Mouse (Mus musculus) cerebellum, postnatal 10 days (tissue): Measurements from ENCODE around the gene Catip.
"Not testable (repeated sequence)": the region's sequence is repeated elsewhere in the genome, so short reads cannot be mapped to it uniquely, and the experiment has no call there.

Source experiments
- DNase-seq, 2 experiments: peaks; one replicate each; pipeline ENCODE4 v3.0.0; 2021; ENCODE audit warnings: mixed read lengths in 2 of 2

The Catip gene

DNA sequence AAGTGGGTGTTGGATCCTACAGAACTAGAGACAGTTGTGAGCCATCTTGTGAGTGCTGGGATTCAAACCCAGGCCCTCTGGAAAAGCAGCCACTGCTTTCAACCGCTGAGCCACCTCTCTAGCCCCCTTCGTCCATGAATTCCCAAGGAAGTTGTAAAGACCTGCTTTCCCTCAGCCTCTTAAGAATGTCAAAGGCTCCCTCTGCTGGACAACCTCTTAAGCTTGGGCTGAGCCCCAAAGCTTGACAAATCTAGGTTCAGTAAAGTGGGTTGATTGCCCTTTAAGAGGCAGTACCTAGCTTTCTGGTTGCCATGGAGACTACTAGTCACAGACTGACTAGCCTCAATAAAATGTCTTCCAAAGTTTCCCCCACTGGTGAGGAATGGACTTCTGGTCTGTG lies at the start of gene Catip:
Gene Catip (plus strand): TSS at position 297 of the 400 bp plus-strand sequence.
- DNase-seq = peak; percentile 88 to 93

GRCm38 (mm10) chr1:74313049-74313692 lies 48.7 kb upstream of the Catip start:
- peak; percentile 84 to 88 for DNase-seq

GRCm38 (mm10) chr1:74314796-74315195 lies 47.1 kb upstream of the Catip start:
- DNase-seq = no peak

DNA sequence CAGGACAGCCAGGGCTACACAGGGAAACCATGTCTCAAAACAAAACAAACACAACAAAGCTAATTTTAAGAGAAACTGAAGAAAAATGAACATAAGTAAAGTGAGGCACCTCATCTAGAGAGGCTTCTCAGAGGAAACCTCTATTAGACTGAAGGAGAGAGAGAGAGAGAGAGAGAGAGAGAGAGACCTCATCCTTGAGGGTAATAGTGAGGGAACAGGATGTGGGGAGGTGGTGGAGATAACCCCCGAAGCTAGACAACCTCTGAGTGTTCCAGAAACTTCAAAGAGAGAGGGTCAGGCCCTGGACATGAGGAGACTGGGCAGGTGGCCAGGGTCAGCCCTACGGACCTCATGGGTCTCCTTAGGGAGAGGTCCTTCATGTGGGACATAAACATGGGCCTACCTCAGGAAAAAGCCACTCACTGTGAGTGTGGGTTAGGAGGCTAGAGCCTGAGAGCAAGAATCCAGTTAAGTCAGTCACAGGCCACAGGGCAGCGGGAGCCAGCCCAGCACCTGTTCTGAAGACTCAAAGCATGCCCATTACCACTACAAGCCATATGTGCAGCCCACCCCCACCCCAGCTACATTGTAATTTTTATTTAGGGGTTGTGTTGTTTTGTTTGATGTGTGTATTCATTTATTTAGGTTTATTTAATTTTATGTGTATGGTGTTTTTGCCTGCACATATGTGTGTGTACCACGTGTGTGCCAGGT lies 45.6 kb upstream of the Catip start:
- DNase-seq = no peak

- DNase-seq = no peak
Observed at GRCm38 (mm10) chr1:74318711-74319110, 43.2 kb upstream of the Catip start.

DNA sequence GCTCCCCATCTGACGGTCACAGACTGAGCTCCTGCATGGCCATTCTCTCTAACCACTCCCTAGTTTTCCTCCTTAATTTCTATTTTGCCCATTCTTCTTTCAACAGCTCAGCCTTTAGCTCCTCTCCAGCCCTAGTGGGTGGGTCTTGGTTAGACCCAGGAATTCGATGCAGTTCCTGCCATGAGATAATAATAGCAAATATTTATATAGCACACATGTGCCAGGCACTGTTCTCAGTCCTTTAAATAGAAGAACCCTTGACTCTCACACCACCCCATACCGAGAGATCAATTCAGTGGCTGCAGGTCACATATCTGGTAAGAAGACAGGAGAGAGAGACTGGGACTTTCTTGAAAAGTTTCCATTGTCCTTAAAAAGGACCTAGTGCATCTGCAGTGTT lies 40.5 kb upstream of the Catip start:
- DNase-seq = no peak

GRCm38 (mm10) chr1:74326916-74327315 lies 35.0 kb upstream of the Catip start:
- not testable (repeated sequence) for DNase-seq

DNA sequence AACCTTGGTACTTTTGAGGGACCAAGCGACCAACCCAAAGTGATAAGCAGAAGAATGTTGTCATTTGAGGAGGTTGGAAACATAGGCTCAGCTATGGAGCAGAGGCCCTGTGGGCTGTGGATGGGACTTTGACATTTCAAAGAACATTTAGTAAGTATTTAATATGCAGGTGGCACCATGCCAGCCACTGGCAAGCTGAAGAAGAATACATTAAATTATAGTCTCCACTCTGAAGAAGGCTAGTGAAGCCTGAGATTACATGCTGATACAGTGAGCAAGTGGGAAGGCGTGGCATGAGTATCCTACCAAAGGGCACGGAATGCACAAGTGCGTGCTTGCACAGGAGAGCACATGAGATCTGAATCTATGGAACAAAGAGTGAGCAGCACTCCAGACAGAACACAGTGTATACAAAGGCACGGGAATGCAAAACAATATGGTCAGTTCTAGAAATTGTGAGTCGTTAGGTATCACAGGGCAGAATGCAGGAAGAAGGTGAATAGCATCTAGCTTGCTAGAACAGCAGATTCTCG lies 31.9 kb upstream of the Catip start:
- DNase-seq = no peak

- no peak for DNase-seq
Observed at GRCm38 (mm10) chr1:74331046-74331681, 30.7 kb upstream of the Catip start.

- peak; percentile 98 for DNase-seq
Observed at GRCm38 (mm10) chr1:74332241-74332763, 29.6 kb upstream of the Catip start.

DNA sequence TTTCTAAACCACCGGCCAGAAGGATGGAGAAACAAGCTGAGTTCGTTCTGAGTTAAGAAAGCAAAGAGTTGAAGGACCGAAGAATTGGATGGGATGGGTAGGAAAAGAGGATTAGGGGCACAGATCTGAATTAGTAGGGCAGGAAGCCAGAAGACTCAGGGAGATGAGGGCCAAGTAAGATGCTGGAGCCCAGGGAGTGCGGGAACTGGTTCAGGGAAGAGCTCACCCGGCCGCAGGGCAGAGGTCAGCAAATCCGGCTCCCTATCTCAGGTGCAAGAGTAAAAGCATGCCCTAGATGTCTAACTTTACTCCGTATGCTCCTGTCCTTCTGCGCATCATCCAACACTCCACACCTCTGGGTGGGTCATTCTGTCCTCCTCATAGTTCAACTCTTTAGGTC lies 29.0 kb upstream of the Catip start:
- no peak for DNase-seq

- DNase-seq = no peak
Observed at GRCm38 (mm10) chr1:74334607-74335006, 27.3 kb upstream of the Catip start.

- DNase-seq = no peak
Observed at GRCm38 (mm10) chr1:74335033-74335432, 26.9 kb upstream of the Catip start.

- peak; percentile 43 to 49 for DNase-seq
Observed at GRCm38 (mm10) chr1:74335436-74336170, 26.3 kb upstream of the Catip start.

DNA sequence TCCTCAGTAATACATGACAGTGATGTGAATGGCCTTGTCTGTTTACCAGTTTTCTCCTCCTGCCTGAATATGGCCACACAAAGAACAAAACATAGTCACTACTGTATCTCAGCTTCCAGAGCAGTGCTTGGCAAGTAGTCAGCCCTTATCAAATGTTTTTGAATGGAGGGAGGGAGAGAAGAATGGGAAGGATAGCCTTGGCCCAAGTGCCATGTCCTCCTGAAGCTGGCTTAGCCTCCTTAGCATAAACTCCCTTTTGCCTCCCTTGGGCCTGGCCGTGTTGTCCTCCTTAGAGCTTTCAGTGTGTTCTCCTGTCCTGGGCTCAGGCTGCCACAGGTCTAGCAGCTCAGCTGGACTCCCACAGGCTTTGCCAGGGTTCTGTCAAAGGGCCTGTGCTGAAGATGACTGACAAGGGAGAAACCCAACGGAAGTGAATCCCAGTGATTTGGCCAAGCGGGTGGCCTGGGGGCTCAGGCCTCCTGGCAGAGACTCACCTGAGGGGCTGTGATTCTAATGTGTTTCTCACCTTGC lies 24.6 kb upstream of the Catip start:
- DNase-seq = peak; percentile 52 to 58

- DNase-seq = no peak
Observed at GRCm38 (mm10) chr1:74338013-74338412, 23.9 kb upstream of the Catip start.

- DNase-seq = no peak
Observed at GRCm38 (mm10) chr1:74338626-74339025, 23.3 kb upstream of the Catip start.

- no peak for DNase-seq
Observed at GRCm38 (mm10) chr1:74339917-74340316, 22.0 kb upstream of the Catip start.

DNA sequence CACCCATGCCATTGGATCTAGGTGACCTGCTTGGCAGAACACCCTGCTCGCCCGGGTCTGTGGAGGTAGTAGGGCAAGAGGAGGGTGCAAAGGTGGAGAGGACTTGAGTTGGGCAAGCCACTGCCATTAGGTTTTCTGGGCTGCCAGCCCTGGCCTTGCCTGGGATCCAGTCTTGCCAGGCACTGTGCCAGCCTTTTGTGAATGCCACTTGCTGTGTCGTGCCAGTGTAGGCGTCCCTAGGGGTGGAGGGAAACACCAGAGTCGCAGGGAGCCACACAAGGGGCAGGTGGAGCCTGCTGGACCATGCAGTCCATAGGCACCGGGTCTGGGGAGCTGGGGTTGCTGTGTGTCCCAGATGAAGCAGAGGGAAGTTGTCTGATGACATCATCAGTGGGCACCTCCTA lies 21.5 kb upstream of the Catip start:
- peak; percentile 50 to 67 for DNase-seq

DNA sequence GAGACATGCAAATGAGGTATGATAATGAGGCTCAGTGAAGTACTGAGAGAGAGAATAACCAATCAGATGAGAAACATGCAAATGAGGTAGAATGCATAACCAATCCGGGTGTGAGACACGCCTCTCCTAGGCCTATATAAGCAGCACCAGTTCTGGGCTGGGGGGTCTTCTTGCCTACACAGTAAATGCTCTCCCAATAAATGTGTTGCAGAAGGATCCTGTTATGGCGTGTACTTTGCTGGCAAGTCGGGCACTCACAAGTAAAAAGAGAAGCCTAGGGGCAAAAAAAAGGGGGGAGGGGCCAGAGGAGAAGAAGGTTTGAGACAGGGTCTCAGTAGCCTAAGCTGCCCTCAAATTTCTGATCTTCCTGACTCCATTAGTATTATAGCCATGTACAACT lies 20.9 kb upstream of the Catip start:
- DNase-seq = not testable (repeated sequence)

- no peak for DNase-seq
Observed at GRCm38 (mm10) chr1:74341898-74342297, 20.0 kb upstream of the Catip start.

- DNase-seq = no peak
Observed at GRCm38 (mm10) chr1:74342308-74342707, 19.6 kb upstream of the Catip start.
